Mouse (Mus musculus) kidney, postnatal 0 days (tissue): Measurements from ENCODE around the gene Fgfr2. TPM values are rescaled to one million over a fixed set of nuclear protein-coding genes. Genes with fewer than 3 reads are reported as not detected.

Experiments used
- ATAC-seq: fragments of 200-750 bp; cut with Nextera tagmentation; replicated peaks from 2 replicates; pipeline ENCODE4 v1.8.0; 2017; ENCODE audit warnings: low read depth, moderate number of reproducible peaks, moderate TSS enrichment, moderate library complexity; ENCODE audit not compliant: low FRiP score
- DNase-seq: peaks from one replicate; pipeline ENCODE4 v3.0.0-alpha.2; 2016; ENCODE audit warnings: low spot score
- H3K27ac ChIP-seq: fragments of 300-500 bp; sonication (generic); 2 replicates; pipeline ENCODE4 v1.5.1; 2014; ENCODE audit warnings: mild to moderate bottlenecking
- H3K27me3 ChIP-seq: fragments of 300-500 bp; sonication (generic); 2 replicates; pipeline ENCODE4 v1.6.1; 2014; ENCODE audit warnings: low read length, mixed read lengths; ENCODE audit not compliant: insufficient read depth
- H3K36me3 ChIP-seq: fragments of 300-500 bp; sonication (generic); 2 replicates; pipeline ENCODE4 v1.6.1; 2014; ENCODE audit warnings: low read length, mixed read lengths; ENCODE audit not compliant: insufficient read depth
- H3K4me1 ChIP-seq: fragments of 300-500 bp; sonication (generic); replicated peaks from 2 replicates; pipeline ENCODE4 v1.6.1; 2014; ENCODE audit warnings: antibody characterized with exemption, low read length, mixed read lengths; ENCODE audit not compliant: insufficient read depth
- H3K4me2 ChIP-seq: fragments of 300-500 bp; sonication (generic); 2 replicates; pipeline ENCODE4 v1.6.1; 2014; ENCODE audit warnings: mild to moderate bottlenecking, low read length, moderate library complexity, mixed read lengths
- H3K4me3 ChIP-seq: fragments of 300-500 bp; sonication (generic); replicated peaks from 2 replicates; pipeline ENCODE4 v1.5.1; 2014; ENCODE audit warnings: low read depth, low read length
- H3K9ac ChIP-seq: fragments of 300-500 bp; sonication (generic); 2 replicates; pipeline ENCODE4 v1.6.1; 2014; ENCODE audit warnings: low read depth, low read length
- H3K9me3 ChIP-seq: fragments of 300-500 bp; sonication (generic); replicated peaks from 2 replicates; pipeline ENCODE4 v1.6.1; 2016; ENCODE audit warnings: low read length, inconsistent platforms, mixed read lengths
- CTCF ChIP-seq: IDR thresholded peaks from 2 replicates; pipeline ENCODE4 v1.5.1; 2016; ENCODE audit warnings: antibody characterized with exemption, low read depth, mild to moderate bottlenecking, moderate library complexity
- WGBS: fragments of 180-500 bp; shearing (Covaris S2); extraction: QIAGEN DNeasy Blood & Tissue Kit; methylation state at CpG from one replicate; pipeline ENCODE4 v1.1.7; 2014; 5-methylcytosine and 5-hydroxymethylcytosine counted together
- polyA plus RNA-seq: library from polyadenylated mRNA; unstranded; fragments of >200 nt; fragmentation: Nextera tagmentation; extraction: Ambion mirVana; gene quantifications from 2 replicates; pipeline ENCODE4 v1.2.1, GENCODE M21; 2015

Fgfr2 gene
- polyA plus RNA-seq, 1 experiment from 2014 or later: 79.8 TPM

DNA sequence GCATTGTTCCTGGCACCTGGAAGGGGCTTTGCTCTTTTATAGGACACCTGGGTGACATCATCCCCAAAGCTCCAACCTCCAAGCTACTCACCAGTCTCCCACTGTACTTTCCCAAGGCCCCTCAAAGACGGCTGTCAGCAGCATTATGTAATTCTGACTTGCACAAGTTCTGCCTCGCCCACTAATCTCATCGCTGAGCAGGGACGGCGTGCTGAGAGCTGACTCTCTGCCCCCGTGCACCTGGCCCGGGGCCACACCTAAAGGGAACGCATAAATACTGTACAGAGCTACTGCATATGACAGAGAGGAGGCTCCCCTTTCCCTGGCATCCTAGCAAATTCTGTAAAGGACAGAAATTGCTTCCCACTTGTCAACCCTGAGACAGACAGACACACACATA, 810.8 kb downstream of the Fgfr2 start:
- no peak overlapping the region for H3K4me3 ChIP-seq
- no peaks in the 10 kb centered on the region for H3K36me3 ChIP-seq
- 65% methylated on average over 8 of the region's 8 CpGs for WGBS
- H3K4me2 ChIP-seq: no peak overlapping the region
- H3K4me1 ChIP-seq: peaks cover 16% of the 10 kb centered on the region
- DNase-seq: no peak
- no peaks in the 10 kb centered on the region for H3K27me3 ChIP-seq
- H3K27ac ChIP-seq: no peak overlapping the region
- no peak for TF ChIP-seq CTCF
- H3K9me3 ChIP-seq: no peaks in the 10 kb centered on the region
- ATAC-seq: no peak
- no peak overlapping the region for H3K9ac ChIP-seq

- 33% methylated on average over 5 of the region's 5 CpGs for WGBS
- DNase-seq: no peak
Measured at GRCm38 (mm10) chr7:132308537-132309191, 814.5 kb downstream of the Fgfr2 start.

GRCm38 (mm10) chr7:132307722-132308271, 815.4 kb downstream of the Fgfr2 start:
- TF ChIP-seq CTCF: no peak
- DNase-seq: peak; percentile 42
- Histone ChIP-seq H3K27me3 (no peaks in the 10 kb centered on the region), H3K9me3 (no peaks in the 10 kb centered on the region), H3K4me1 (peaks cover 26% of the 10 kb centered on the region), H3K27ac (peak overlapping the region; percentile 51), H3K4me3 (no peak overlapping the region), H3K4me2 (no peak overlapping the region), H3K9ac (no peak overlapping the region), H3K36me3 (no peaks in the 10 kb centered on the region)
- WGBS: 39% methylated on average over 6 of the region's 6 CpGs
- ATAC-seq: no peak

More at GRCm38 (mm10) chr7:132308537-132309191, 814.5 kb downstream of the Fgfr2 start:
- no peak overlapping the region for H3K4me3 ChIP-seq
- no peak overlapping the region for H3K9ac ChIP-seq
- ATAC-seq: no peak
- H3K27ac ChIP-seq: peak overlapping the region; percentile 51; the same call in 1 of the 2 replicates
- H3K9me3 ChIP-seq: no peaks in the 10 kb centered on the region
- TF ChIP-seq CTCF: no peak
- H3K4me1 ChIP-seq: peaks cover 22% of the 10 kb centered on the region
- H3K4me2 ChIP-seq: no peak overlapping the region
- H3K27me3 ChIP-seq: no peaks in the 10 kb centered on the region
- H3K36me3 ChIP-seq: no peaks in the 10 kb centered on the region

DNA sequence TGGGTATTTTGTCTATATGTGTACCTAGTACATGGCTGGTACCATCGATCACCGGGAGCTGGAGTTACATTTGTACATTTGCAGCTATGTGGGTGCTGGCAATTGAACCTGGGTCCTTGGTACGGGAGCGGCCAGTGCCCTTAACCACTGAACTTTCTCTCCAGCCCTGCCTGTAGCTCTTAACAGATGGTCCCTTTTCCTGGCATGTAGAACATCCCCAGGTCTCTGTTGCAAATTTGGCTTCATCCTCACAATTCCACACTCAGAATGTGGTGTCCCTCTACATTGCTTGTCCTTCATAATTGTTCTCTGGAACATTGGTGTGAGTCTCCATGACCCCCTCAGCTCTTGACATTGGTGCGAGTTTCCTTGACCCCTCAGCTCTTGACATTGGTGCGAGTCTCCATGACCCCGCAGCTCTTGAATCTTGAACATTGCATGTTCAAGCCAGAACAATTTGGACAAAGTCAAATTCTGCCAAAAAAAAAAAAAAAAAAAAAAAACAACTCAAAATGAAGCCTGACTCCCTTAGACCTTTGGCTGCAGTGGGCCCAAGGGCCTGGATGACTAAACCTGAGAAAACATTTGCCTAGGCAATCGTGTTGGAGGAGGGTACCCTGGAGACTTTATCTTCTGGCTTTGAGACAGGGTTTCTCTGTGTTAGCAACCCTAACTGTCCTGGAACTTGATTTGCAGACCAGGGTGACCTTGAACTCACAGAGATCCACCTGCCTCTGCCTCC, 816.3 kb downstream of the Fgfr2 start:
- TF ChIP-seq CTCF: no peak
- WGBS: 91% methylated on average over 8 of the region's 8 CpGs

DNA sequence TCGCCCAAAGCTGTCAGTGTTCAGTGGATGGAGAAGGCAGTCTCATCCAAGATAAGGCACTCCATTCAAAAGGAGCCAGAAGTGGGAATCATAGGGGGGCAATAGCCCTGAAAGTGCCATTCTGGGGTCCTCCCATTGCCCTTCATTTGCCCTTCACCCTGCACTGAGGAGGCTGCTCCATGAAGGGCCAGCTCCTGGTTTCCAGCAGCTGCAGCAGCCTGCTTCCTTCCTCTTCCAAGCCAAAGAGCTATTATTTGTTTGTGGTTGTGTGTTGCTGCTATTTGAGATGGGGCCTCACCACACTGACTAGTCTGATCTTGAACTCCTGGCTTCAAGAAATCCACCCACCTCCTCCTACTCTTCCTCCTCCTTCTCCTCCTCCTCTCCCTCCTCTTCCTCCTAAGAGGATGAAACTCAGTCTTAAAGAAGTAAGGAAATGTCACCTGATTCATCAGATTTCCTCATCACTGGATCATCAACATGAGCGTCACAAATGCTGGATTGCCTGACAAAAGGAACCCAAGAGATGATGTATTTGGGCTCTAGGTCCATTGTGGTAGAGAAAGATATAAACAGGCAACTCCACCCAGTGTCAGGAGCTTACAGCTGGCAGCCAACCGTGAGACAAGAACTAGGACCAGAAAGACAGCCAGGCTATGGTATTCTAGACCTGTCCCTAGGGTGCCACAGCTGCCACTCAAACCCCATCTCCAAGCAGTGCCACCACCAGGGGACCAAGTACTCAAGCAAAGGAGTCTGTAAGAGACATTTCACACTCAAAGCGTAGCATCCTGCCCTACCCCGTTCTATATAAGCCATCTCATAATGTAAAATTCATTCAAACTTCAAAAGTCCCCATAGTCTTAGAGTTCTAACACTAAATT, 817.4 kb downstream of the Fgfr2 start:
- no peaks in the 10 kb centered on the region for H3K9me3 ChIP-seq
- DNase-seq: no peak
- ATAC-seq: no peak
- H3K4me3 ChIP-seq: no peak overlapping the region
- H3K27ac ChIP-seq: no peak overlapping the region
- no peak overlapping the region for H3K4me2 ChIP-seq
- 85% methylated on average over 5 of the region's 5 CpGs for WGBS
- no peaks in the 10 kb centered on the region for H3K27me3 ChIP-seq
- H3K4me1 ChIP-seq: peaks cover 40% of the 10 kb centered on the region
- no peak for TF ChIP-seq CTCF
- H3K36me3 ChIP-seq: no peaks in the 10 kb centered on the region
- no peak overlapping the region for H3K9ac ChIP-seq

More for the DNA sequence above, 816.3 kb downstream of the Fgfr2 start:
- Histone ChIP-seq H3K4me1 (peaks cover 34% of the 10 kb centered on the region), H3K27me3 (no peaks in the 10 kb centered on the region), H3K4me2 (no peak overlapping the region), H3K4me3 (no peak overlapping the region), H3K36me3 (no peaks in the 10 kb centered on the region), H3K9ac (no peak overlapping the region), H3K9me3 (no peaks in the 10 kb centered on the region), H3K27ac (no peak overlapping the region)
- DNase-seq (no peak), ATAC-seq (no peak)
